Mouse (Mus musculus) urinary bladder, adult 18-20 months (tissue): ENCODE results near the gene Mybbp1a.
"Not testable (repeated sequence)": the region's sequence is repeated elsewhere in the genome, so short reads cannot be mapped to it uniquely, and the experiment has no call there.

Experiments
- DNase-seq, 2 experiments: peaks; one replicate each; pipeline ENCODE4 v3.0.0; 2022; ENCODE audit warnings: low spot score in 2 of 2, mixed read lengths in 2 of 2

The Mybbp1a gene

DNA sequence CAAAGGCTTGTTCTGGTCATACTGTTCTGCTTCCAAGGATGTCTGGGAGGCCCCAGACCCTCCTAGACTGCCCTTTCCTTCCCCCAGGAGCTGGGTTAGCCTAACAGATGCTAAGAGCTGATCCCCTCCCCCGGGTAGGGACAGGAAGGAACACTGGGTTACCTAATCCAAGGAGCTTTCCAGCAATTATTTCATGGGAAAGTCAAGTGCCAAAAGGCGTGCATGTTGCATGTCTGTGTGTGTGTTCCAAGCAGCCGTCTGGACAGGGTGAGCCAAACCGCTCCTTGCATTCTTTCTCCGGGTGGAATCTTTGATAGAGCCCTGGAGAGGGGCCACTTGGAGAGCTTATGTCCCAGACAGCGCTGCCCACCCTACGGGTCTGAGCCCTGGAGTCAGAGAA lies 28.1 kb upstream of the Mybbp1a start:
- peak in 1 of 2 experiments; percentile 55 for DNase-seq

DNA sequence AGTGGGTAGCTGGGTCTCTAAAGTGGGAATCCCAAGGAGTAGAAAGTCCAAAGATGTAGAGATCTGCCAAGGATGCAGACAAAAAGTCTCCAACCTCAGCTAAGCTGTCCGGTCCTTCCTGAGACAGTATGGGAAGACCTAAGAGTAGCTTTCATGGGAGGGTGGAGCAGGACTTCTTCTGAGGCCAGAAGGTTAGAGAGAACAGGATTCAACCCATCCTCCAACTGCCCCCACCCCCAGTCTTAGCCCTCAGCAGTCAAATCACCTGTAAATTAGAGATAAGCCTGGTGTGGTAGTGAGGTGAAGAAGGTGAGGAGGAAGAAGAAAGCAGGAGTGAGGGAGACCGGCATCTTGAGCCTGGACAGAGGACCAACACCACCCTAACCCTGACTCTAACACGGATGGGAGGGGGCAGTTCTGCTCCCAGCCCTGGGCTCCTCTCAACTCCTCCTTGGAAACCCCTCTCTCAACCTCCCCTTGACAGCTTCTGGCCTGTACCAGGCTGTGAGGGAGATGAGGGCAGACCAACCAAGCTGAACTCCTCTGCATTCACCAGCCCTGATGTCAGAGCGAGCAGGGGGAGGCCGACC lies 27.5 kb upstream of the Mybbp1a start:
- DNase-seq: no peak

DNA sequence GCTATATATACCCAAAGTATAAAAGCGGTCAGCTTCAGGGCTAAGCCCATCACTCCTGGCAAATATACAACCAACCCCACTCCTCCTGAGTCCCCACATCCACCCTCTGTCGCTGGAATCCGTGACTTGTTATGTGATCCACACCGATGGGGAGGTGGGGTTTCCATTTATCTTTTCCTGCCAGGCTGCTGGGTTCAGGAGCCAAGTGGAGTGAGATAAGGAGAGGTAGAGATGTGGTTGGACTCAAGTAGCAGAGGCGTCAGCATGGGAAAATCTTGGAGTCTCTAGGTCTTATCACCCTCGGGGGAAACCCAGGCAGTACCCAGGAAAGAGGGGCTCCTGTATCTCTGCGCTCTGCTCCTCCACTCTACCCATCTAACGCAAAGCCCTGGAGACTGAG lies 26.0 kb upstream of the Mybbp1a start:
- no peak for DNase-seq

DNA sequence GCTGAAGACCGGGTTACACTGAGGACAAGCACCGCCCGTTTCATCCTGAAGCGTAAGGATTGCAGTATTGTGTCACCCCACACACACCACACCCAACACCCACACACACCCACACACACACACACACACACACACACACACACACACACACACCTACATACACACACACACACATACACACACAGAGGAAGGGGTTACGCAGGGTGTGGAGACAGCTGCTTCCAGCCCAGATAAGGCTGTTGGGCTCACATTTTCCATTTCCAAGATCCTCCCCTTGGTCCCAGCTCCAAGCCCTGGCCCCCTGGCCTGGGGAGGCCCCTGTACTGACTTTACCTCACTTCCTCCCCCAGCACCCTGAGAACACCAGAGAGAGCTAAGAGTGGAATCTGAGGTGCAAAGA lies 24.5 kb upstream of the Mybbp1a start:
- DNase-seq: no peak

DNA sequence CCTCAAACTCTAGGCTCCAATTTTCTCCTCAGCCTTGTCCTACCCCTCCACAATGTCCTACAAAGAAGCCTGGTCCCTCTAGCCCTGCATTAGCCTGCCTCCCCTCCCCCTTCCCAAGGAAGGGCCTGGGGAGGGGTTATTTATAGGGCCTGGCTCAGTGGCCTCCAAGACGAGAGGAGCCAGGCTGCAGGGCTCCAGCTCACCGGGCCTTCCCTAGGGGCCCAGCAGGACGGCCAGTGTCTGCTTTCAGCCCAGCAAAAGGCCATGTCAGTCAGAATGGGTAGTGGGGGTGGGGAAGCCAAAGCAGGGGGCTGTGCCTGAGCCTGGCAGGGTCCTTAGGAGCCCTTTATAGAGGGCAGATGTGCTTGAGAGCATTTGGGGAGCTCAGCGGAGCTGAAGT lies 23.8 kb upstream of the Mybbp1a start:
- no peak for DNase-seq

DNA sequence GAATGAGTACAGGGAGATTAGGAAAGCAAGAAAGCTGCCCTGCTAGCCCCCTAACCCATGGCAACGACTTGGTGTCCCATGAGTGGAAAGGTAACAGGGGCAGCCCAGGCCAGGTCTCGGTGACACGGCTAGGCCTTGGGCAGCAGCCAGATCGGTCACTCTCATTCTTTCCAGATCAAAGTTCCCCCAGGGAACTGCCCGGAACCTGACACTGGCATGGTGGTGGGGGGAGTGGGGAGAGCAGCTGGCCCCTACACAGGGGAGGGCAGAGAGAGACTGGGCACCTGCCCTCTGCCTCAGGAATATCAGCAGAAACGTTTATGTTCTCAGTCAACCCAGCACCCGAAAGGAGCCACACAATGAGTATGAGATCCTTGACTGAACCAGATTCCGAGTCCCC lies 22.9 kb upstream of the Mybbp1a start:
- DNase-seq: no peak

DNA sequence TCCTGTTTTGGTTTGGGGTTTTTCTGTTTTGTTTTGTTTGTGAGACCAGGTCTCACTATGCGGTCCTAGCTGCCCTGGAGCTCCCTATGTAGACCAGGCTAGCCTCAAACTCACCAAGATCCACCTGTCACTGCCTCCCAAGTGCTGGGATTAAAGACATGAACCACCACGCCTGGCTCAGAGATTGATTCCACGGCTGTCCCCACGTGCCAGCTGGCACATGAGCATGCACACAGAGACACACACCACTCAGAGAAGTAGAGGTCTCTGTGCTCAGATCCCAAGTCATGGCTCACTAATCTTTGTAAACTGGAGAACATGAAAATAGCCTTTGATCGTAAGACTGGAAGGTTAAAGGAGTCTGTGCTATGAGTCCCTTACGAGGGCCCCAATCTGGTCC lies 22.1 kb upstream of the Mybbp1a start:
- no peak for DNase-seq

DNA sequence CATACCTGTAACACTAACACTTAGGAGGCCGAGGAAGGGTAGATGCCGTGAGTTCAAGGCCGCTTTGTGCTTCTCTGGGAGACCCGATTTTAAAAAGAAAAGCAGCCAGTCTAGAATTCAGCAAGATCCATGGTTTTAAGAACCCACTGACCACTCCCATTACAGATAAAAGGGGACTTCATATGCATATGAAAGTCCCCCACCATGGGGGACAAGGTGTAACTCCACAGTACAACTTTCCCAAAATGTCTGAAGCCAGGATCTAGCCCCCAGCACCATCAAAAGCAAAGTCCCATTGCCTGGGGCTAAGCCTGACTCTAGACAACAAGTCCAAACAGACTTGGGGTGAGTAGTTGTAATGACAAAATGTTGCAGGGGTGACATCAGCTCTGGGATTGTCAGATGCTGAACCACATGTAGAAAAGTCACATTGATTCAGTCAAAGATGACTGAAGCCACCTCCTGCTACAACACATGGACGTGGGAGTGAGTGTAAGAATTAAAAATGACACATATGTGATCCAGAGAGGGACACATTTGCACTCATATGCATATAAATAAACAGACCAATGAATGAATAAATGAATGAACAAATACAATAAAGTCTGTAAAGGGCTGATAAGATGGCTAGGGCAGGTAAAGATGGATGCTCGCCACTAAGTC lies 20.6 kb upstream of the Mybbp1a start:
- DNase-seq: no peak

DNA sequence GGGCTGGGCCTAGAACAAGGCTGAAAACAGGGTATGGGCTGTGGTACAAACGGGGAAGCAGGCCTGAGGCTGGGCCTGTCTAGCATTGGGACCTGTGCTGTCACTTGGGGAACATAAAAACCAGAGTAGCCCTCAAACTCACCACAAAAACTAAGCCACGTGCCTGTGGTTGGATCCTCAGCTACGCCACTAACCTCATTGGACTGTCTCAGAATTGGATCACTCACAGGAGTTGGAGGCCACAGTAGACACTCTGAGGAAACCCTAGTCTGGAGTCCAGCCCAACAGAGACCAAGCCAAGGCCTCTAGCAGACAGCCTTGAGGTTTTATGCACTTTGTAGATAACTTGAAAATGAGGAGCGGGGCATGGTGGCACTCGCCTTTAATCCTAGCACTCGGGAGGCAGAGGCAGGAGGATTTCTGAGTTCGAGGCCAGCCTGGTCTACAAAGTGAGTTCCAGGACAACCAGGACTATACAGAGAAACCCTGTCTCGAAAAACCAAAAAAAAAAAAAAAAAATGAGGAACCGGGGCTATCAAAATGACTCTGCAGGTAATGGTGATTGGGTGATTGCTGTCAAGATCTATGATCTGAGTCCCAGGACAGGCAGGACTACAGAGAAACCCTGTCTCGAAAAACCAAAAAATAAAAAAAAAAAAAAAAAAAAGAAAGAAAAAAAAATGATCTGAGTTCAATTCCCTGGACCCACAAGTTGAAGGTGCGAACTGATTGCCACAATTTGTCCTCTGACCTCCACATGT lies 19.5 kb upstream of the Mybbp1a start:
- DNase-seq: no peak

DNA sequence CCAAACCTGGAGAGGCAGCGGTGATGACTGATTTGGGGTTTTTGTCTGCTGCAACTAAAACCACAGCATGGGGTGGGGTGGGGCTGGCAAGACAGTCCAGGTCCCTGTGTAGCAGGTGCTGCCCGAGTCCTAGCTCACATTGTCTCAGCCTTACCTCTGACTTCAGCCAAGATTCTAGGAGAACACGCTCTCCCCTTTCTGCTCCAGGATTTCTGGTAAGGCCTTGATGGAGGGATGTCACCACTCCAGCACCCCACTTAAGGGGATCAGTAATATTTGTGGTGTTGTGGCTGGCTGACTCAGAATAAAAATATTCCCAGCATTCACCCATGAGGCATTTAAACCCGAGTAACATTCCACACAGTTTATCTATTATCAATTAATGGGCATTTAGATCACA lies 17.5 kb upstream of the Mybbp1a start:
- DNase-seq: no peak

DNA sequence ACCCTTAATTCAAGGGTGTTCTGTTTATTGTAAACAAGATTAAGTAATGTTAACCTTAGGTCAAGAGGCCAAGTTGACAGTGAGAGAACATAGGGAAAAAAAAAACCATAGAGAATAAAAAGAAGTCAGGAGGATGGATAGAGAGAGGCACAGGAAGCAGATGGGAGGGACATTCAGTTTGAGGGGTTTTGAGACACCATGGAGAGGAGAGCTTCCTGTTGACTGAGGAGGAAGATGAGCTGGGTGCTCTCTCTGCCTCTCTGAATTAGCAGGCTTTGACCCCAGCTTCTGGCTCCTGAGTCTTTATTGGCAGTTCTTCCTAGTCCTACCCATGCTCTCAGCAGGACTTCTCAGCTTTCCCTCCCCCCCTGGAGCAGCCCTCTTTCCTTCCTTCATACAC lies 16.0 kb upstream of the Mybbp1a start:
- DNase-seq: no peak

DNA sequence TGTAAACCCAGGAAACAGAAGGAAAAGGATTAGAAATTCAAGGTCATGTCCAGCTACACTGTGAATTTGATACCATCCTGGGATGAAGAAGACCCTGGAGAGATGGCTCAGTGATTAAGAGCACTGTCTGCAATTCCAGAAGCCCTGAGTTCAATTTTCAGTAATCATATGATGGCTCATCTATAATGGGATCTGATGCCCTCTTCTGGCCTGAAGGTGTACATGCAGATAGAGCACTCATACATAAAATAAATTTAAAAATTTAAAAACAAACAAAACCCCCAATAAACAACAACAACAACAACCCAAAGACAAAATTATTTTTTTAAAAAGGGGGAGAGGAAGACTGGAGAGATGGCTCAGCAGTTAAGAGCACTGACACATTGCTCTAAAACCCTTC lies 14.3 kb upstream of the Mybbp1a start:
- no peak for DNase-seq

DNA sequence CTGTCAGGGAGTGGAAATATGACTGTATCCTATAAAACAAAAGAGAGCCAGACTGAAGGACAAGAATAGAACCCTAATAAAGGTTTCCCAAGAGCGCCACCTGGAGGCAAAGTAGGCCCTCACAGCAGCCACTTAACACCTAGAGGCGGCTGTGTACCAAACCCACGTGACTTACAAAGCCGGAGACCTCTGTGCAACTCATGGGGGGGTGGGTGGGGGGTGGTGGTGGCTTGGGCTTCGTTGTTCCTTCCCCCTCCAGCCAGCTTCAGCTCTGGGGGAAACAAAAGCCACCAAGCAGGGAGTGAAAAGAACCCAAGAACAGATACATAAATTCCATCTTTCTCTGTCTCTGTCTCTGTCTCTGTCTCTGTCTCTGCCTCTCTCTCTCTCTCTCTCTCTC lies 12.5 kb upstream of the Mybbp1a start:
- peak; percentile 67 to 72 for DNase-seq

DNA sequence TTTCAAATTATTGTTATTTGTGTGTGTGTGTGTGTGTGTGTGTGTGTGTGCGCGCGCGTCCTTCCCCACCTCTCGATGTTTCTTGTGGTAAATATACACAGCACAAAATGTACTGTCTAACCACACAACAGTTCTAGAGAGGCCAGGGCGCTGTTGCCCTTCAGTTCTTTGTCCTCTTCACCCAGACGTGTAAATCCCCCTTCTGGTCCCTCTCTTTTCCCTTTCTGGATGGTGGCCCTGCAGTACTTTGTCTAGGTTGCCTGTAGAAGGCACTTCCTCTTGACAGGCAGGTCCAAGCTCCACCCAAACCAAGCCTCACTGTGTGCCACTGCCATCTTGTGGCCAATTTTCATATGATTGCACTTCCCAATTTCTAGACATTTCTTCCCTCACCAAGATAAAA lies 11.9 kb upstream of the Mybbp1a start:
- DNase-seq: peak in 1 of 2 experiments; percentile 70

DNA sequence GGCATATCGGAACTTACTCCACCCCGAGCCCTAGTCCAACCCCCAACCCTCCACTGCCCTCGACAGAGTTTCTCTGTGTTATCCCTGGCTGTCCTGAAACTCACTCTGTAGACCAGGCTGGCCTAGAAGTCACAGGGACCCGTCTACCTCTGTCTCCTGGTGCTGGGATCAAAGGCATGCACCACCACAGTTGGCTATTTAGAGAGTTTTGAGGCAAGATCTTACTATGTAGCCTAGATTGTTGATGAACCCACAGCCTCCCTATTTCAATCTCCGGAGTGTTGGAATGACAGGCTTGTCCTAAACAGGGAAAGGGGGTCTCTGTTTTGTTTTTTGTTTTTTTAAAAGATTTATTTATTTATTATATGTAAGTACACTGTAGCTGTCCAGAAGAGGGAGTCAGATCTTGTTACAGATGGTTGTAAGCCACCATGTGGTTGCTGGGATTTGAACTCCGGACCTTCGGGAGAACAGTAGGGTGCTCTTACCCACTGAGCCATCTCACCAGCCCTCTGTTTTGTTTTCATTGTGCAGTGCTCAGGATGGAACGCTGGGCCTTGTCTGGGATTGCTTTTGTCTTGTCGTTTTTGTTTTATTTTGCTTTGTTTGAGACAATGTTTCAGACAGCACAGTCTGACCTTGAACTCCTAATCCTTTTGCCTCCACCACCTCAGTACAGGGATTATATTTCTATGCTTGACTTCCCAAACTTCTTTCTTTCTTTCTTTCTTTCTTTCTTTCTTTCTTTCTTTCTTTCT lies 10.7 kb upstream of the Mybbp1a start:
- DNase-seq: not testable (repeated sequence)

DNA sequence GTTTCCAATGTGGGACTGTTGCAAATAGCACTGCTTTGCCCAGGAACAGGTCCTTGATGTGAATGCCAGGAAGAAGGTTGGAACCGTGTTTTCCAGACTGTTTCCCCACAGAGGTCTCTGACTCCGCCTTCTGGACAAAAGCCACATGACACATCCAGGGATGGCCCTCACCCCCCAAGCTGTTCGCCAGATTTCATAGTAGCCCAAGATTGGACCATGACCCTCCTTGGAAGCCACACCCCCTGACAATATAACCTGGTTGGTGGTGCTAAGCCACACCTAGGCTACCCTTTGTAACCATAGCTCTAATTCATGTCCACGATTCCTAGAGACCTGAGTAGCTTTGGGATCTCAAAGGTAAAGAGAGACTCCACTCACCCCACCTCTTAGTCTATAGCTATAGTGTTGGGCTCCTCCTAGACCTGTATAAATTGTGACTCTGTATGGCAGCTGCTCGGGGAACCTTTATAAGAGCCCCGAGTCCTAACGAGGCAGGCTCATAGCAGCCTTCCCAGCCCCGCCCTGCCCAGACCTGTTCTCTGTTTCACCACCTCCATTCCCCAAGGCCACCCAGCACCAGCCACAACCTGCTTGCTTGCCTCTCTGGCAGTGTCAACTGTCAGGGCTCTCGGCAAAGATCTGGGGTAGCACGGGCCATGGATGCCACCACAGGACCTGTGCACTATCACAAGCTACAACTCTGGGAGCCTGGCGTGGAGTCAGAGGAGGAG lies 6.0 kb upstream of the Mybbp1a start, which contains the start of gene Ggt6:
TSS of gene Ggt6 (plus strand) at position 564 of the 731 bp plus-strand sequence.
- DNase-seq: no peak

DNA sequence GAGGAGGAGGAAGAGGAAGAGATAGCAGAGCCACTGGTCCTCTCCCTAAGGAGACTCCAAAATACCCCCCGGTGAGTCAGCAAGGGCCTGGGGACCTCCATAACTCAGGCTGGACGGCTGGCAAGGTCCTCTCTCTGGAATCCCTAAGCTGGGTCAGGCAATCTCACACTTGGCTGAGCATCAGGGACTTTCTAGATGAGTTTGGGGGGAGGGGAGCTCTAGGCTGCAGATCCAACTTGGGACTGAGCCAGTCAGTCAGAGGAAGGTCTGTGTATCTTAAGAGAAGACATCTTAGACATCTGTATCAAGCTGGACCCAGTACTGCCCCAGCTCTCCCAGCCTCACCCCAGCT lies 5.5 kb upstream of the Mybbp1a start:
- no peak for DNase-seq

DNA sequence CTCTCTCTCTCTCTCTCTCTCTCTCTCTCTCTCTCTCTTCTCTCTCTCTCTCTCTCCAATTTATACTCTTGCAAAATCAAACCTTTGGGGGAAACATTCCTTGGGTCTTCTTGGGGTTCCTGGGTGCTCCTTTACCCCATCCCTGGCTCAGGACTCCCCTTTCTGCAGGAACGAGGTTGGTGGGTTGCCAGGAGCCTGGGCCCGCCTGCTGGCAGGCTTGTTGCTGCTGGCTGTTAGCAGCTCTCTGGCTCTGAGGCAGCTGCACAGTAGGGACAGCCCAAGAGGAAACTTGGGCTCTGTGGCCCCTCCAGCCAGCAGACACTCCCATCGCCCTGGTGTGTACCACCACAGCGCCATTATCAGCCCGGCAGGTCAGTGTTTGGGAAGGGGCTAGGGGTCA lies 4.9 kb upstream of the Mybbp1a start:
- no peak for DNase-seq

DNA sequence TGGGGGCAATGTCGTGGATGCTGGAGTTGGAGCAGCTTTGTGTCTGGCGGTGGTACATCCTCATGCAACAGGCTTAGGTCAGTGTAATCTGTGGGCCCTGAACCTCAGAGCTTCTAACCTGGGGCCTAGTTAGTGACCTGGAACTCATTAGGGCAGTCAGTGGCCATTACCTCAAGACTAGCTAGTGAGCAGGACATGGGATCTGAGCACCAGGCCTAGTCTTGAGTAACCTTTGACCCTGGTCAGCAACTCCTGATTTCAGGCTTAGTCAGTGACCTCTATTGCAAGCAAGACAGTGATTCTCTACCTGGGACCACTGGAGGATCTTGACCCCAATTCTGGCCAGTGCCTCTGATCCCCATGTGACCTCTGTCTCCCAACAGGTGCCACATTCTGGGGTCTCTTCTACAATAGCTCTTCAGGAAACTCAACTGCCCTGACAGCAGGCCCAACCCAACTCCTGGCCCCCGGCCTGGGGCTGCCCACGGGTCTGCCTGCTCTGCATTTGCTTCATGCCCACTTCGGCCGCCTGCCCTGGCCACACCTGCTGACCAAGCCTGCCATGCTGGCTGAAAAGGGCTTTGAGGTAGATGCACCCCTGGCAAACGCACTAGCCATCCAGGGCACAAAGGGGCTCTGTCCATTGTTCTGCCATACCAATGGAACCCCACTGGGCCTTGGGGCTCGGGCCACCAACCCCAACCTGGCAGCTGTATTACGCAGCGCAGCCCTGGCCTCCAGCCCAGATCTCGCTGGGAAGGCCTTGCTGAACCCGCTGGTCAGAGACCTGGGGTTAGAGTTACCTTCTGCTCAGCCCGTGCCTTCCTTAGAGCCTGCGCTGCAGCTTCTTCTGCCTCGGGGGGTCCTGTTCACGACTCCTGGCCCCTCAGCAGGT lies 4.2 kb upstream of the Mybbp1a start:
- no peak for DNase-seq

DNA sequence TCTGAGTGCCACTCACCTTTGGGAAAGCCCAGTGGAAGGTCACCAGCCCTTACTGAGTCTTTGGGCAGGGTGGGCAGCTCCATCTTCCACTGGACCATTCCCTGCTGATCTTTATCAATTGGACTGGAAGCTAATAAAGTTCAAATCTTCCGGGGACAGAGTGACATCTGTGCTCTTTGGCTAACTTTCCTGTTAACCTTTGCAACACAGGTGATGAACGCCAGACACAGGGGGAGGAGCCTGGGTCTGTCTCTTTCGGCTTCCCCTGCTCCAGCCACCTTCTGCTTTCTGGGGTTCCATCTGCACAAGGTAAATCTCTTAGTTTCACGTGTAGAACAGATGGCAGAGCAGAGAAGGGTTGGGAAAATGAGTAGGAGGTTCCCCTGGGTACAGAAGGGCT lies 2.7 kb upstream of the Mybbp1a start:
- no peak for DNase-seq

DNA sequence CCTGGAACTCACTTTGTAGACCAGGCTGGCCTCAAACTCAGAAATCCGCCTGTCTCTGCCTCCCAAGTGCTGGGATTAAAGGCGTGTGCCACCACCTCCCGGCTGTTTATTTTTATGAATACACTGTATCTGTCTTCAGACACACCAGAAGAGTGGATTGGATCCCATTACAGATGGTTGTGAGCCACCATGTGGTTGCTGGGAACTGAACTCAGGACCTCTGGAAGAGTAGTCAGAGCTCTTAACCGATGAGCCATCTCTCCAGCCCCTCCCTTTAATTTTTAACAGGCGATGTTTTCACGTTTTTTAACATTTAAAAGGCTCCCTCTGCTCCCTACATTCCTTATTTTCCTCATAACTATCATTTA lies 574 bp upstream of the Mybbp1a start:
- DNase-seq: not testable (repeated sequence)
